Mouse (Mus musculus): Measurements from ENCODE around the gene H2al1j.

DNA sequence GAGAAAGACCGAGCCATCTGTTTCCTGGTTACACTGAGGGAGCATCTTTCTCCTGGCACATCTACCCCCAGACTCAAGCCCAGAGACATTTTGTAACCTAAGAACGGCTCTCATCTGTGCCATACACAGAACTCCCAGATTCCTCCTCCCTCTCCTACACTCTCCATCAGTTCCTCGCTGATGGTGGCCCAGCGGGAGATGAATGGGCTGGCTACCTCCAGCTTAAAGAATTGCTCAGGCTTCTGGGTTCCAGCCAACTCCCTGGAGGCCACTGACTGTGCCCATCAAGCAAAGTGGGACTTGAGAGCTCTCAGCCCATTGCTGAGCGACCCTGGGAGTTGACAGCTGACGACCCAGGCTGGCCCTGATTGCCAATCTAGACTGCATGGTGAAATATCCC lies 36.3 kb downstream of the H2al1j start:
- TF ChIP-seq EP300 (IDR thresholded peaks at IDR 0.05; ENCODE audit: low read depth): no peak
- TF ChIP-seq CTCF (IDR thresholded peaks at IDR 0.05; ENCODE audit: low read depth): no peak

All from liver, embryonic 14.5 days (tissue).